Mouse (Mus musculus) small intestine, adult 2 months (tissue): Measurements from ENCODE around the gene Krt90.

Source experiments
- CTCF ChIP-seq: fragments of 200-500 bp; IDR thresholded peaks from 2 replicates; pipeline ENCODE4 v1.5.1; 2012; ENCODE audit warnings: low read depth, mild to moderate bottlenecking, control low read depth, inconsistent platforms, low read length, moderate library complexity, mixed read lengths; ENCODE audit not compliant: insufficient replicate concordance, insufficient read length; ENCODE audit errors: extremely low read depth
- POLR2A ChIP-seq: fragments of 200-500 bp; IDR thresholded peaks from 2 replicates; pipeline ENCODE4 v1.6.1; 2012; ENCODE audit warnings: low read depth, mild to moderate bottlenecking, control low read depth, inconsistent platforms, low read length, moderate library complexity

- no peak for TF ChIP-seq CTCF
- TF ChIP-seq POLR2A, result no peak
These were observed 12.2 kb downstream of the Krt90 start, which contains the start of gene Krt82 for GRCm38 (mm10) chr15:101550567-101550966.
